Mouse (Mus musculus): ENCODE results near the gene Ntm.
A peak's percentile ranks its signal among the peaks of the same experiment; 100 is the strongest.

Ntm gene

DNA sequence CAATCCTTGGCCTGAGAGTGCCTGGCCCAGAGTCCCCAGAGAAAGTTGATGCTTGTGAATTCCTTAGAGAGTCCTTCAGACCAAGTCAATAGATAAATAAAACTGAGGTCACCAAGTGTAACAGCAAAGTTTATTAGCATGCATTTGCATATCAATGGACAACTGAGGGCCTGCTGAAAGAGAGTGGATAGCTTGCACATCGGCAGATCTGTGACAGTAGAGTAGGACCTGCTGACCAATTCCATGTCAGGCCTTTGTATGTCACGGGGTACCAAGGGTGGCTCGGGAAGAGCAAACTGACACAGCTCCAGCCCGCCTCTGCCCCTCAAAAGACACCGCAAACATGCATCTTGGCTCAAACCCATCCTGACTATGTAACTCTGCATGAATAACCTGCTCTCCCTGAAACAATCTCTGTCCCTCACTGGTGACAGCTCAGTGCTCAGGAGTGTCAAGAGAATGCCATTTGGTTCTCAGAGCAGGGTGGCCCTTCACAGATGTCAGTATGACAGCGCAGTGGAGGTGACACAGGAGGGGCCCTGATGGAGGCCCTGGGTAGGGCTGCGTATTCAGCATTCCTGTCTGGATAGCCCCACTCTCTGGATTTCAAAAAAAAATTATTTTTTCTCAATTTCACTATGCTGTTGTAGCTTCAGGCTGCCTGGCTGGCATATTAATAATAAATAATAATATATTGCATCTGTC is 305.0 kb downstream of the Ntm start:
- no peak for DNase-seq (ENCODE audit: low spot score in 2 of 2)

DNA sequence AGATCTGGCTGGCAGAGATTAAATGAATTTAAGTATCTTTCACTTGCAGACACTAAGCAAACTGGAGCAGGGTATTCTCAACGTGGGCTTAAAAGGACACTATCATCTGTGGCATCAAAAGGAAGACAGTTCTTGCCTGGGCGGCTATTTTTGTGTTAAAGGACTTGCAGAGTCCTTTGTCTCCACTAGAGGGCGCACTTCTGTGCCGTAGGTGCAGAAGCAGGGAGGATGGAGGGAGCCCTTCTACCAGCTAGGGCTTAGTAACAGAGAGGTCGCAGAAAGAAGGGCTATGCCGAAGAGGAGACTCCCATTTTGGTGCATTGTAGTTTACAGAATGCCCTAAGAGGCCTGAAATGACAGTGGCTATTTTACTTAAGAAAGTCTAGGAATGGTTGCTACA is 308.1 kb downstream of the Ntm start:
- DNase-seq (ENCODE audit: low spot score in 2 of 2): no peak

DNA sequence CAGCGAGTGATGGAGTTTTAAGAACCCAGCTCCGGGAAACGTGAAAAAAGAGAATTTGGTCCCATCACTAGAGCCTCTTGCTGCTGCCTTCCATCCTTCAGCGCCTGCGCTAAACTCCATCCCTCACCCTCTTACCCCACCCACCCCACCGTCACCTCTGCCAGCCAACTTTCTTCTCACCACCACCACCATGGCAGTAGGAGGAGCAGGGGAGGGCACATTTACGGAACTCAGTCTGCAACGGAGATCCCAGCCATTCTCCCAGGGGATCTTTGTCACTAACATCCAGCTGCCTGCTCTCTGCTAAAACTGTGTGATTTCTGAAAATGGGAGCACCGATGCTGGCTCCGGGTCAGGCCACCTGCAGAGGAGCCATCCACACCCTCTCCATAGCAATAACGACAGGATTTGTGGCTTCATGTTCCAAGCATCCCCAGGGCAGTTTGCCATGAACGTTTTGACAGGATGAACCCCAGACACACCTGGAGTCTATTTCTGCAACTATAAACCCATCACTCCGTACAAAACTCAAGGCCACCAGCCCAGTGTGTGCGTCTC is 309.2 kb downstream of the Ntm start:
- no peak for DNase-seq (ENCODE audit: low spot score in 2 of 2)

DNA sequence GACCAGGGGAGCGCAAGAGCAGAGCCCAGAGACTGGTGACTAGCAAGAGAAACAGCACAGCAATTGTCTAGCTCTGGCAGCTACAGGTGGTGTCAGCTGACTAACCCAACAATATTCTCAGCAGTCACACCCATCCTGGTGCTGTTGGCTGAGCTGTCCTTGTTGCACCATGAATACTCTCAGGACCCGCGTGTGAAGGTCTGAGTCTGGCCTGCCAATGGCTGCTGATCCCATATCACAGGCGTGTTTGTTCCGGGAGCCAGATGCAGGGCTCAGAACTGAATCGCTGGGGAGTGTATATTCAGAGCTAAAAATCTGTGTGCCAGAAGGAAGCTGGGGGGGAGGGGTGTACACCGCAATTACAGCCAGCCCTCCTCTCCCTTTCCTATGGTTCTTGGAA is 310.1 kb downstream of the Ntm start:
- no peak for DNase-seq (ENCODE audit: low spot score in 2 of 2)

DNA sequence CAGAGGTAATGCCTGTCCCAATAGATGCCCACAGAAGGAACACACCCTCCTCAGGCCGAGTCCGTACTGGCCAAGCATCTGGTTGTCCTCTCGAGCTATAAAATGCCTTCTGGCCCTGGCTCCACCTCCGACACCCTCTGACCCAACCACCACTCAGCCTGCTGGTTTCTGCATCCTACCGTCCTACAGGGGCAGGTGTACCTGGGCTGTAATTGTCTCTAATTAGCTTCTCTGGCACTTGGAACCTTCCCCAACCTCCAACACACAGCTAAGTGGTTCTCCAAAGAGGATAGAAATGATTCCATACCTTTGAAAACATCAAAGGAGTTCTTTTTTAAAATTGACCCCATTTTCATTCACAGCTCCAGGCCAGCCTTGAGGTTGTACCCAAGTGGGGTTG is 311.1 kb downstream of the Ntm start:
- no peak for DNase-seq (ENCODE audit: low spot score in 2 of 2)

DNA sequence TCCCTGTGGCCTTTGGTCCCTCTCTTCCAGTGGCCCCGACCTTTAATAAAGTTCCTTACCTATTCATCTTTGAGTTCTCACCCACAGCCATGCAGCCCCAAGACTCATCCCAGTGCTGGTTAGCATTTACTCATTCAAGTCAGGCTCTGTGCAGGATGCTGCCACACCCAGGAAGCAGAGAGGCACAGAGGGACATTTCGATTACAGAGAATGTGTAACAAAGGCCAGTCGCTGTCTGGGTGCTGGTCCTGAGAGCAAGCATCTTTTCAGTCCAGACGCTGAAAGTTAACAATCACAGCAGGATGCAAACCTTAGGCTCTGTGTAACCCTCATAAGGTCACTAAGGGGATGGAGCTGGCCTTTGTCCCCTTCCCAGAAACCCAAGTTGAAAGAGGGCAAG is 311.7 kb downstream of the Ntm start:
- DNase-seq (ENCODE audit: low spot score in 2 of 2): no peak

DNA sequence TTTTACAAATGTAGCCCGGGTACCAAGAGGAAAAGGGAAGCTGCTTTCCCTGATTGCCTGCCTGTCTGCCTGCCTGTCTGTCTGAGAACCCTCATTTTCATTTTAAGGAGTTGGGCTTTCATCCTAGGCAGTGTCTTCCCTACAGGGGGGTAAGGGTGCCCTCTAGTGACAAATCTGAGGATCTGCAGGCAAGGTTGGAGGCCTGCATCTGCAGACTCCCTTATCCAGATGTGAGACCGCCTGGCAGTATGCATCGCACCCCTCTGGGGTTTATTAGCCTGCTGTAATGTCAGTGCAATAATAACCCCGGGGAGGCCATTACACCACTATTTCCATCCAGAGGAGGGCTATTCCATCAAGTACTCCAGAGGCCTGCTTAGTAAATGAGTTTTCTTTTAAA is 312.3 kb downstream of the Ntm start:
- peak in 1 of 2 experiments; percentile 10 for DNase-seq (ENCODE audit: low spot score in 2 of 2)

DNA sequence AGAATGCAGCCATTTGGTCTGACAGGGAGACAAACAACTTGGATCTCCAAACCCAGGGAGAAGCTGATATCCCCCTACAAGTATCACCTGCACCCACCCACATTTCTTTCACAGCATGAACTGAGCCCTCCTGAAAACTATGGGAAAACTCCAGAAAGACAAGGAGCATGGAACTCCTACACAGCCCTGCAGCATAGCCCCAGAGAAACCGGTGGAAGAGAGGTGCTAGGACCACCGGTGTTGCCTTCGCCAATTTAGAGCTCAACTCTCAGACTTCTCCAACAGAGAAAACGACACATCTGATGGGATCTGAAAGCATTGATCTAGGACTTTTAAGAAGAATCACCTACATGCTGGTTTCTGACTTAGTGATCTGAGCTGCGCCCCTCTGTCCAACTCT is 312.7 kb downstream of the Ntm start:
- DNase-seq (ENCODE audit: low spot score in 2 of 2): no peak

DNA sequence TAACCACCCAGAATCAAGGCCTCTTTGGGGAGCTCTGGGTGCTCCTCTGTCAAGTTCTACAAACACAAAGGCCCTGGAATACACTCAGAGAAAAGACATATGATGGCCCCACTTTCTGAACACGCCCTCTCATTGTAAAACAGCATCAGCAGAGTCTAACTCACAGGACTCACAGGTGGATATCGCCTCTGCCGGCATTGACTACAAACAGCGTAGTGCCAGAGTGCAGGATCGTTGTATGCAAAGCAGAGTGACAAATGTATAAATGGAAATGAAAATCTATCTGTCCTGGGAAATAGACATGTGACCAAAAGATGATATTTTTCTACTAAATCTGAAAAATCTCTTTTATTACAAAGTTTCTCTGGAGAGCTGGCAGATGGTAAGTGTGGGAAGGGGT is 314.7 kb downstream of the Ntm start:
- DNase-seq (ENCODE audit: low spot score in 2 of 2): no peak

DNA sequence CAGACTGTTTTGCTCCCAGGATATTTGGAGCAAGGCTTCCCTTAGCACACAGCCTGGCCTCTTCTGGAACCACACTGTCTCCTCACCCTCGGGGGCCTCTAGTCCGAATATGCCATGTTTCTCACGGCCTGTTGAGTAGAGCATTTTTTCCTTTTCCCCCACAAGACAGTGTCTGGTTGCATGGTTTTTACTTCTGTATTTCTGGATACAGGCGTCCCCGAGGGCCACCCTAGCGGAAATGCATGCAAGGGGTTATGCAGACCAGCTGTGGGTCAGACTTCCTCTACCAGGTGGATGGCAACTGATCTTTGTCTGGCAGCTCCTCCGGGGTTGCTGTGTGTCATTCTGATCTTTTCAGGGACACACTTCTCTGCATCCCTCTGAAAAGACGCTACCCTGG is 315.2 kb downstream of the Ntm start:
- no peak for DNase-seq (ENCODE audit: low spot score in 2 of 2)

DNA sequence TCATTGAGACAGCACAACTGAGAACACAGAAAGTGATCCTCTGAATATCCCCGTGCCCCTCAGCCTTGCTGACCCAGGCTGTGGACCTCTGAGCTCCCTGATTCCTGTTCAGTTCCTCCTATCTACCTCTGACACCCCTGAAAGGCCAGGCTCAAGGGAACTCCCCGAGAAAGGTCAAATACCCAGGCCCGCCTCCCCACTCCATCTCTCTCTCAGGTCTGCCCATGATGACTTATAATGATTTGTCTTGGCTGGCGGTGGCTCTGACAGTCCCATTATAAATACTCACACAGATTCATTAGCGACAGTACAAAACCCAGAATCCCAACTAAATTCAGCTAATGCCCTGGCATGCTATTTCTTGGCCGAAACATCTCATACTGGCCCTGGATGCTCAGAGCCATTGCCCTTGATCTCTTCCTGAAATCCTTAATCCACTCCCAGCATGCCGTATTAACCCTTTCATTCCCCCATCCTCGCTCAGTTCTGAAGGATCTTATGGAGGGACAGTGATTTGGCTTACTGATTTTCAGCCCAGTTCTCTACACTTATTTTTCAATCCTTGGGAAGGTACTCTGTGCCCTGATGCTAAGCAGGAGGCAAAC is 317.0 kb downstream of the Ntm start:
- no peak for DNase-seq (ENCODE audit: low spot score in 2 of 2)

DNA sequence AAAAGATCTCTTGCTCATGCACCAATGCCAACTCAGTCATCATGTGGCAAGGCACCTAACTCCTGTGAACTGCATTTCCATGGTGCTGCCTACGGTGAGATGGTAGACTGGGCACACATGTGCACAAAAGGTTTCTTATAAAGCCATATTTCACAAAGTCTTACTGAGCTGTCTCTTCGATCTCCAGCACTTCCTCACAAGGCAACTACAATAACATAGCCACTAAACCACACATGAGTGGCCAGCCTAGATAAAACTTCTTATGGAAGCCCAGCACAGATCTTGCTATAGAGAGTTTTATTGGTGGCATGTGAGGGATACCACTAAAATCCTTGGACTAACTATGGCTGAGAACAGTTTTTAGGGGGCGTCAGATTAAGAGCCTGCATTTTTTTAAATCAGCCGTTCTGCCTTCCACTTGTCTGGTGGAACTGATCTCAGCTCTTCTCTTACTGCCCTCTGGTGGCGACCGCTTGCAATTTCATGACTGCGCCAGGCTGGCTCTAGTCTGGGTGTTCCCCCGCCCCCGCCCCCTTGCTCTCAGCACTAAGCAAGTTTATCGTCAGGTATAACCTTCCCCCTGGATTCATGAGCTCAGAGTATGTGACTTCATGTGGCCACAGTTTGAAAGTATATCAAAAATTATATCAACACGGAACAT is 319.8 kb downstream of the Ntm start:
- peak; percentile 30 to 48 for DNase-seq (ENCODE audit: low spot score in 2 of 2)

DNA sequence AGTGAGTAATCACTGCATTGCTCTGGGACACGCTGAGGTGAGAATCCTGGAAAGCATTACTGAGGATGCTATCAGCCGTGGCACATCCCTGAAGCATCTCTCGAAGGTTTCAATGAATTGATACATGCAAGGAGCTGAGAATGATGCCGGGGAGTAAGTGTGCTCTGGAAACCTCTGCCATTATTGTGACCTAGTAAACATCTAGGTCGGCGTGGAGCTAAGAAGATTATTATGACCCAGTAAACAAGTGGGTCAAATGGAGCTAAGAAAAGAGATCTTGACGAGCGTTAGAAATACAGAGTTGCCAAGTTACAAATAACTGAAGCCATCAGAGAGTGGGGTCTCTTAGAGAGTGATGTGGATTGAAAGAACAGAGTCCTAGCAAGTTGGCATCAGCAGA is 325.6 kb downstream of the Ntm start:
- DNase-seq (ENCODE audit: low spot score in 2 of 2): no peak

DNA sequence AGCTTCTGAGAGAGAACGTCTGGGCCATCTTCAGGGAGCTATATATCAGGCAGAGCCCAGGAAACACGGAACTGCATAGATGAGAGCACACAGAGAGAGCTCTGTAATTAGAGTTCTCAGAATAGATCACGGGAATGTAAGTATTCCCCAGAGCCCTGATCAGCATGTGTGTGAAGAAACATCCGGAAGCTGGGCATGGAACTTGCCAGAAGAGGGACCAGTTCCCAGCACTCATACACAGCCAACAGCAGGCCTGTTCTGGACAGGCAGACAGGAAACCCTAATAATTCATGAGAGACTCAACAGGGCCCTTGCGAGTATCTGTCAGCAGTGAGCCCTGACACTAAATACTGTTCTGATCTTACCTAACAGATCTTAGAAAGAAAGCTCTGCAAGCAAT is 345.8 kb downstream of the Ntm start:
- no peak for DNase-seq (ENCODE audit: low spot score in 2 of 2)

DNA sequence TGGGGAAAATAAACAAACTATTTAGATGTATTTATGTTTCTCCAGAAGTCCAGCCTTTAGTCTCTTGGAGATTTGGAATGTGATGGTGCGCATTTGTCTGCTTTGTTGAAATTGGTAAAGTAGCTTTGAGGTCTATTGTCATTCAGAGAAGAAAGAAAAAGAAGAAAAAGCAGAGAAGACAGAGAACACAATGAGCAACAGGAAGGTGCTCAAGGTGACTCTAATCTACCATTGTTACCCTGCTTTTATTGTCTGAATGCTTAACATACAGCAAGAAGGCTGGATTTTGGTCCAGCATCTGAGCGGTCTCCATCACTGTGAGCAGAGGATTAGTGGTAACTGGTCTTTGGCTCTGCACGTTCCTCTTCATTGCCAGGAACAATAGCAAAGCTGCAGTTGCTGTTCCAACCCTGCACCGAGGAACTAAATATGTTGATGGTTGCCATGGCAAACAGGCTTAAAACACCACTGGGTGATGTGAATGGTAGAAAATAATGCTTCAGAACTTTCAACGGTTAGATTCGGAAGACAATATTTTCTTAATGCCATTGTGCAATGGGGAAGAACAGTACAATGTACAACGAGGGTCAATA is 350.8 kb downstream of the Ntm start:
- DNase-seq (ENCODE audit: low spot score in 2 of 2): no peak

DNA sequence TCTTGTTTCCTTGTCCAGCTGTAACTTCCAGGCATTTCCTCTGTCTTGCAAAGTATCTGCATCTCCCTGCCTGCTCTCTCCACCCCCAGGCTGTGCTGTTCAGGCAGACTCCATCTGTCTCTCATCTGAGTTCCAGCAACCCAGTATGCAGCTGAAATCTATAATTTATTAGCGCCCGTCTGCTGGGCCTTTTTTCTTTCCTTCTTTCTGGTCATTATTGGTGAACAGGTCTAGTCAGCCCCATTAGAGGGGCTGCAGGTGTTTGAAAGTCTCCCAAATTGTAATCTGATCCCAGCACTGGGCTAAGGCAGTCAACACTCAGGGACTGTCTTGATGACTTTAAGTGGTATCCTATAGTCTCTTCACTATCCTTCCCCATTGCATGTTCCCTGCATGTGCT is 352.1 kb downstream of the Ntm start:
- DNase-seq (ENCODE audit: low spot score in 2 of 2): no peak

DNA sequence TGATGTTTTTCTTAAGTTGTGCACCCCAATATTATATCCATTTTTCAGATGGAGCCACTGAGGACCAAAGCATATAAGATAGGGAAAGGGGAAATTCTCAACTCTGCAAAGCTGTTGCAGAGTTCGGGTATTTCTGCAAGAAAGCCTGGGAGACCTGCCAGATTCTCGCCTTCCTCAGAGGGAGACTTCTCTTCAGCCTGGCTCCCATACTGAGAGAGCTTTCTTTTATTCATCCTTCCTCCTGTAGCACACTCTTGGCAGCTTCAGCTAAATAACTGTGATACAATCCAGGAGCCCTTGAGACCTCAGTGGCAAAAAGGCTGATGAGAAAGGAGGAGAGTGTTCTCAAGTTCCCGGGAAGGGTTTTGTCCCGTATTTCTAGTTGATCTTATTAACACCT is 365.3 kb downstream of the Ntm start:
- DNase-seq (ENCODE audit: low spot score in 2 of 2): no peak

DNA sequence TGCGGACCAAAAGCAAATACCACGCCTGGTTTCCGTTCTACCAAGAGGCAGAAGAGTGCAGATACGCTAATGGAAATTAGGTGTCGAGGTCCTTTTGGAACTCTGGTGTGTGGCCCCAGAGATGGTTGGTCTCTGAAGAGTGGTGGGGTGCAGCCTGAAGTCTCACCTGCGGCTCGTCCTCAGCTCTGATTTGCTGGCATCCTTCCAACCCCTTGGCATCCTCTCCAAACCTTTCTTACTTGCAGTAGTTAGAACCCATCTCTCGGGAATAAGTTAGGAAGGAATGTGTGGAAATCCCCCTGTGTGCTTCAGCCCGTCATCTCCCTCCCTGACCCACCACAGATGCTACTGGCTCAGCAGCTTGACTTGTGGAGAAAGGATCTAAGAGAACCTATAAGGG is 367.6 kb downstream of the Ntm start:
- no peak for DNase-seq (ENCODE audit: low spot score in 2 of 2)

DNA sequence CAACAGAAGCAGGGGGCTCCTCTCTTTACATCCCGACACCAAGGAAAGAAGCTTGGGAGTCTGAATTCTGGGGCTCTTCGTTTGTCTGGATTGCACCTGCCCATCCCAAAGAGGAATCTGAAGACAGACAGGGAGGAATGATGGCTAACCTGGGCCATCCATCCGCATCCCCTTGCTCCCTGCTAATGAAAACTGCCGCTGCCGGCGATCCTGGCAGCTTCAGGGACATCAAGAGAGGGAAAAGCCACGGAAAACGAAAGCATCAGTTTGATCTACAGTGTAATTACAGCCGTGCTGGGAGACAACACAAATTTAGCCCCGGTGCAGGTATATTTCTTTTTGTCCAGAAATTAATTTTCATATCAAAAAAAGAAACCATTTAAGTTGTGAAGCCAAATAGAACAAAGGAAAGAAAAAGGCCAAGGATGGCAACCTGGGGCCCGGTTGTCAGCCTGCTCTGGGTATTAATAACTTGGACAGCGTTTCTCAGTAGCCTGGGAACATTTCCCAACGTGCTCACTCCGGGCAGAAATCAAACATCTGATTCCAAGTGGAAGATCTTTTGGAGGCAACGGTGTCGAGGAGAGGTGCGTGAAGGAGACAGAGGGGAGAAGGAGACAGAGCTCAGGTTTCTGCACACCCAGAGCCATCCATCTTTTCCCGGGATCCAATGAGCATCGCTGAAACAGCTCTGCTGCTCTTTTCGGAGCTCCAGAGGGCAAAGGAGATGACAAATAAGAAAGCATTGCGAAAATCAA is 368.2 kb downstream of the Ntm start:
- DNase-seq (ENCODE audit: low spot score in 2 of 2): no peak

DNA sequence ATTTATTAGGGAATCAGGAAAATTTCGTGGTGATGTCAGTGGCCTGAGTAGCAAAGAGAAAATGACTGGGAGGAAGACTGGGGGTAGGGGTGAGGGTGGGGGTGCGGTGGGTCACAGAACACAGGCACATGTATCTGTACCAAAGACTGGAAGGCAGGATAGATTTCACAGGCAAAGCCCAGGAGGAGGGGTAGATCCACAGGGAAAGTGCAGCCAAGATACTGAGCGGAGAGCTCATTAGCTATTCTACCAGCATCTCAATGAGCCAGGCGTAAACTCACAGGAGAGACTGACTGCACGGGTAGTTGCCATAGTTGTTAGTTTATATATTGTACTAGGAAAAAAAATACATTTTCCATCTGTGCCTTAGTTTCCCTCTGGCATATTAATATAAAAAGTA is 375.6 kb downstream of the Ntm start:
- DNase-seq (ENCODE audit: low spot score in 2 of 2): no peak

DNA sequence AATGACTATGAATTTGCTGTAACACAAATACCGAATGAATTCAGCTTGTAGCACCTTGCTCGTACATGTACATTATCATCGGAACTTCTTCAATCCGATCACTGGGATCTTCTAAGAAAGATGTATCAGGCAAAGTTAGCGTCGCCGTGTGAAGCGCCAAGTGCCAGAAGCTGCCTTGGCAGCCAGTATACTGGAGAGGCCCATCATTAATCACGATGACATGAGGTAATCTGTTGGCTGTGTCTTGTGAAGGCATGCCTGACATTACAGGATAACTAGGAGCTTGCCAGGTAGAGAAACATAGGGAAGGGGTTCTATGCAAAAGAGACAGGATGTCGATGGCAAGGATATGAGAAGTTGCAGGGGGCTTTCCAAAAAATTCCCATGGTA is 376.6 kb downstream of the Ntm start:
- DNase-seq (ENCODE audit: low spot score in 2 of 2): no peak
